Mouse (Mus musculus) forebrain, embryonic 12.5 days (tissue): ENCODE results near the gene Pgap3. TPM values are rescaled to one million over a fixed set of nuclear protein-coding genes. Genes with fewer than 3 reads are reported as not detected.

Source experiments
- ATAC-seq: fragments of 200-750 bp; cut with Nextera tagmentation; 2 replicates; pipeline ENCODE4 v1.8.0; 2017; ENCODE audit warnings: moderate TSS enrichment; ENCODE audit not compliant: low FRiP score
- H3K27ac ChIP-seq: fragments of 300-500 bp; sonication (generic); 2 replicates; pipeline ENCODE4 v1.5.1; 2016; ENCODE audit warnings: mild to moderate bottlenecking
- H3K27me3 ChIP-seq: fragments of 300-500 bp; sonication (generic); 2 replicates; pipeline ENCODE4 v1.6.1; 2016; ENCODE audit warnings: mild to moderate bottlenecking
- H3K36me3 ChIP-seq: fragments of 300-500 bp; sonication (generic); replicated peaks from 2 replicates; pipeline ENCODE4 v1.6.1; 2016; ENCODE audit warnings: mild to moderate bottlenecking
- H3K4me1 ChIP-seq: fragments of 300-500 bp; sonication (generic); 2 replicates; pipeline ENCODE4 v1.6.1; 2016
- H3K4me2 ChIP-seq: fragments of 300-500 bp; sonication (generic); 2 replicates; pipeline ENCODE4 v1.6.1; 2016; ENCODE audit warnings: mild to moderate bottlenecking, moderate library complexity
- H3K4me3 ChIP-seq: fragments of 300-500 bp; sonication (generic); replicated peaks from 2 replicates; pipeline ENCODE4 v1.5.1; 2016; ENCODE audit warnings: mild to moderate bottlenecking
- H3K9ac ChIP-seq: fragments of 300-500 bp; sonication (generic); 2 replicates; pipeline ENCODE4 v1.6.1; 2016; ENCODE audit warnings: mild to moderate bottlenecking
- H3K9me3 ChIP-seq: fragments of 300-500 bp; sonication (generic); 2 replicates; pipeline ENCODE4 v1.6.1; 2016
- WGBS: fragments of 180-500 bp; shearing (Covaris S2); methylation state at CpG from one replicate; pipeline ENCODE4 v1.1.7; 2016; 5-methylcytosine and 5-hydroxymethylcytosine counted together
- polyA plus RNA-seq: library from polyadenylated mRNA; unstranded; fragments of >200 nt; fragmentation: Nextera tagmentation; extraction: Ambion mirVana; gene quantifications from 2 replicates; pipeline ENCODE4 v1.2.1, GENCODE M21; 2016

Pgap3 gene
- polyA plus RNA-seq, 1 experiment from 2014 or later, result 8.3 TPM

DNA sequence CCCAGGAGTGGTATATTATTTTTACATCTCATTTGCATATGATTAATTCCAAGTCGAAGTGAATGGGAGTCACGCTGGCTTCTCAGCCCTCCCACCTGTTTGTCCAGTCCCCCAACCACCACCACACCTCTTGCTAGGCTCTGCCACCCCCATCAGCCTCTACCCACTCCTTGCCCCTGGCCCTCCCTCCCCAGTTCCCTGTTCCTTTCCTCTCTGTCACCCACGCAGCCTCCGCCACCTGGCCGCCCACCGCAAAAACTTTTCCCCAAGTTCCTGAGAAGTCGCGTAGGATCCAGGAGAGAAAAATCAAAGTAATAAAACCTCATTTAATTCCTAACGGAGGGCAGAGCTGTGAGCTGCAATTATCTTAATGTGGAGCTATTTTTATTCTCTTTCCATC is 54.1 kb downstream of the Pgap3 start:
- H3K4me3 ChIP-seq, result no peak overlapping the region
- 7% methylated on average over 9 of the region's 9 CpGs for WGBS
- H3K27ac ChIP-seq, result no peak overlapping the region
- no peak for ATAC-seq
- H3K9ac ChIP-seq, result 0 out of 2 replicates have a peak overlapping the region, but pooled peaks have one; percentile 17
- H3K36me3 ChIP-seq, result no peaks in the 10 kb centered on the region
- no peak overlapping the region for H3K4me2 ChIP-seq
- peaks cover 32% of the 10 kb centered on the region for H3K4me1 ChIP-seq
- peaks cover 86% of the 10 kb centered on the region for H3K27me3 ChIP-seq
- H3K9me3 ChIP-seq, result no peaks in the 10 kb centered on the region

DNA sequence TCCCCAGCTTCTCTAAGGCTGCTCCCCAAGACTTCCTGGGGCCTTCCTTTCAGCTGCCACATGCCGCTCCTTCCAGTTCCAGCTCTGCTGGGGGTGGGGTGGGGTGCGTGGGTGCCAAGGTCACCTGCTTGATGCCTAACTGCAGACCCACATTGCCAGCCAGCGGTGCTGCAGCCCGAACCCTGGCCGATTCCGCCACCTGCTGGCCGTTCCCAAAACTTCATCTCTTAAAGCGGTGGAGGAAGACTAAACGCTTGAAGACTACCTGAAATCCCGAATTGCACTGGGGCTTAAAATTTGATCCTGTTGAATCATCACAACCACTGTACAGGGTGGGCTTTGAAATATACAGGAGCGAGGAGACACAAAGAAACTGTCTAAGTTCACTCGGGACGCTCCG is 55.0 kb downstream of the Pgap3 start:
- no peak overlapping the region; the same call in 1 of the 2 replicates for H3K4me3 ChIP-seq
- peak overlapping the region; percentile 41 for H3K4me2 ChIP-seq
- H3K27me3 ChIP-seq, result peaks cover 85% of the 10 kb centered on the region
- peaks cover 33% of the 10 kb centered on the region for H3K4me1 ChIP-seq
- 3% methylated on average over 14 of the region's 14 CpGs for WGBS
- no peak overlapping the region for H3K9ac ChIP-seq
- H3K27ac ChIP-seq, result no peak overlapping the region
- H3K36me3 ChIP-seq, result no peaks in the 10 kb centered on the region
- ATAC-seq, result no peak
- H3K9me3 ChIP-seq, result no peaks in the 10 kb centered on the region

DNA sequence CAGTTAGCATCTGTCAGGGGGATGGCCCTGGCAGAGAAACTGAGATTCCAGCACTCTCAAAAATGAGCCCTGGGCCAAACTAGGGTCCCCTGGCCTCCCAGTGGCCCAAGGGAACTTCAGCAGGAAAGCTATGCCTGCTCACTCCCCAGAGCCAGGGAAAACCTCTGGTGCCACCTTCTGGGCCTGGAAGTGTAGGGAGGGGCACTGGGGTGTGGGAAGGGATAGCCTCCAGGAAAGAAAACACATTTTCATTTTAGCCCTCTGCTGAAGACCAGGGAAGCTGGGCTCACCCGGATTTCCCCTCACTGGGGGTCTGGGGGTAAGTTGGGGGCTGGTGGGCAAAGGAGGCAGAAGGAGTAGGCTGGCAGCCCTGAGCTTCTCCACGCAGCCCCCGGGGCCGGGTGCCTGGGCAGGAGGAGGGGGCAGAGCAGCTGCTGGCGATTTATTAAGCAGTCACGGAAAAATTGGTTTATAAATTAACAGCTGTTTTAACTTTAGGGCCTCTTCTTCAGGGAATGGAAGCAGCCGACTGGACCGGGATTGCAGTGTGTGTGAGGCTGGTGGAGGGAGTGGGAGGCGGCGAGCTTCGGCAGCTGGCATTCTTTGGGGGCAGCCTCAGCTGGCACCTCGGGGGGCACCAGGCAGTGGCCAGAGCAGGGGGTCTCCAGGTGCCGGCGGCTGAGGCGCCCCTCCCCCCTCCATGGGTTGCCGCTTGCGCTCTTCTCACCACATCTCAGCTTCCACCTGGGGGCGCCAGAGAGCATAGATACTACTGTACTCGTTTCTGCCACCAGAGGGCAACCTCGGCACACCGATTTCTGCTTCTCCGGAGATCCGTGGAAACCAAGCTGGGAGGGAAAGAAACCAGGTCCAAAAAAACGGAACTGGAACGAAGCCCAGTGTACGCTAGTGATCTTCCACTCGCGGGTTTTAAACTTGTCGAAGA is 58.0 kb downstream of the Pgap3 start:
- Histone ChIP-seq H3K4me1 (peaks cover 37% of the 10 kb centered on the region), H3K27ac (no peak overlapping the region), H3K4me3 (peak overlapping the region; percentile 26), H3K36me3 (no peaks in the 10 kb centered on the region), H3K27me3 (peaks cover 85% of the 10 kb centered on the region), H3K9me3 (no peaks in the 10 kb centered on the region), H3K4me2 (peak overlapping the region; percentile 48), H3K9ac (no peak overlapping the region)
- peak; percentile 72; the same call in 1 of the 2 replicates for ATAC-seq
- 3% methylated on average over 29 of the region's 29 CpGs for WGBS

DNA sequence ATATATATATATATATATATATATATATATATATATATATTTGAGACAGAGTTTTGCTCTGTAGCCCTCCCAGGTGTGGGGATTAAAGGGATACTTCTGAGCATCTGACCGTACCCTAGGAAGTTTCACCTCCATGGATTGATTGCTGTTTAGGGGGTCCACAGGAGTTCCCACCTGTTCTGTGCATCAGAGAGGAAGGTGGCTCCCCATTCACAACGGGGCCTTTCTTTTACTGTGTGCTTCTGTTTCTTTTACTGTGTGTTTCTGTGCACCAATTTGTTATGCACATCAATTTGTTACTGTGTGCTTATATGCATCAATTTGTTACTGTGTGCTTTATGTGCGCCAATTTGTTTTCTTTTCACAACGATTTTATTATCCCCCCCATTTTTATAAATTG is 59.1 kb downstream of the Pgap3 start:
- H3K36me3 ChIP-seq, result no peaks in the 10 kb centered on the region
- no peak overlapping the region for H3K27ac ChIP-seq
- H3K4me3 ChIP-seq, result no peak overlapping the region
- H3K4me1 ChIP-seq, result peaks cover 36% of the 10 kb centered on the region
- WGBS, result 52% methylated on average over 4 of the region's 4 CpGs
- peaks cover 85% of the 10 kb centered on the region for H3K27me3 ChIP-seq
- no peaks in the 10 kb centered on the region for H3K9me3 ChIP-seq
- H3K9ac ChIP-seq, result no peak overlapping the region
- H3K4me2 ChIP-seq, result no peak overlapping the region
- no peak for ATAC-seq

DNA sequence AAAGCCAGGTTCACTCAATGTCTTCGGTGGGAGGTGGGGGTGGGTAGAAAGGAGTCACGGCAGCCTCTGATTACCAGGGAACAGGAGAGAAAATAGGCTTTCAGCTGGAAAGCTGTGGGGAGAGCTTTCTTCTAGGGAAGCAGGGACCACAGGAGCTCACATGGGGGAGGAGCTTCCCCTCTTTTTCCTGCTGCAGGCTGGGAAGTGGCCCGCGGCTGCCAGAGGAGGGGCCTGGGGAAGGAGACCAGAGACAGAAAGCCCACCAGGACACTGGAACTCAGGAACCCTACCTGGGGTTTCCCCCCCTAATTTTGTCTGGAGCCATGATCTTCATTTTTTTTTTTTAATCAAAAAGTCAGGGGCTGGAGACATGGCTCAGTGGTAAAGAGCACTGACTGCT is 59.7 kb downstream of the Pgap3 start:
- no peaks in the 10 kb centered on the region for H3K36me3 ChIP-seq
- H3K4me2 ChIP-seq, result no peak overlapping the region
- H3K9ac ChIP-seq, result no peak overlapping the region
- 12% methylated on average over 4 of the region's 4 CpGs for WGBS
- no peak overlapping the region for H3K4me3 ChIP-seq
- peaks cover 35% of the 10 kb centered on the region for H3K4me1 ChIP-seq
- no peaks in the 10 kb centered on the region for H3K9me3 ChIP-seq
- ATAC-seq, result no peak
- peaks cover 85% of the 10 kb centered on the region for H3K27me3 ChIP-seq
- no peak overlapping the region for H3K27ac ChIP-seq

DNA sequence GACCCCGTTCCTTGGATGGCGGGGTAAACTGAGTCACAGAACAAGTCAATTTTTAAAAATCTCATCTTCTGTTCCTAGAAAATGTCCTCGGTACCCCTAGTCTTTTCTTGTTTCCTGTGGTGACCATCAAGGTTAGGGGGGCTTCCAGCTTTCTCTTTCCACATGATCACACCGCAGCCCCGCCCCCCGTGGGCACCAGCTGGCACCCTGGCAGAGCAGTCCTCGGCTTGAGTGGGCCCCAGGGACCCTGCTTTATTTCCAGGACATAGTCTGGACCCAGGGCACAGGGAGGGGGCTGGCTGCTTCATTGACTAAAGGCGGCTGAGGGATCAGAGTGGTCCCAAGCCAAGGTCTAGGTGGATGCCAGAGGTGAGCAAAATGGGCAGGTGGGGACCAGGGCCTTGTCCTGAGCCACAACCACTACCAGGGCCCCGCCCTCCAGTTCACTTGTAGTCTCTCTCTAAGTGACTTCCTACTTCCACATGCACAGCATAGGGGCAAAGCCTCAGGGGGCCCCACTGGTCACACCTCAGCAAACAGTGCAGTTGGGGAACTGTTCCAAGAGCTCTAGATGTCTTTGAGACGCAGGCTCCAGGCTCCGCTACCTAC is 60.5 kb downstream of the Pgap3 start:
- Histone ChIP-seq H3K4me1 (peaks cover 37% of the 10 kb centered on the region), H3K4me2 (peak overlapping the region; percentile 94), H3K4me3 (peak overlapping the region; percentile 47)

DNA sequence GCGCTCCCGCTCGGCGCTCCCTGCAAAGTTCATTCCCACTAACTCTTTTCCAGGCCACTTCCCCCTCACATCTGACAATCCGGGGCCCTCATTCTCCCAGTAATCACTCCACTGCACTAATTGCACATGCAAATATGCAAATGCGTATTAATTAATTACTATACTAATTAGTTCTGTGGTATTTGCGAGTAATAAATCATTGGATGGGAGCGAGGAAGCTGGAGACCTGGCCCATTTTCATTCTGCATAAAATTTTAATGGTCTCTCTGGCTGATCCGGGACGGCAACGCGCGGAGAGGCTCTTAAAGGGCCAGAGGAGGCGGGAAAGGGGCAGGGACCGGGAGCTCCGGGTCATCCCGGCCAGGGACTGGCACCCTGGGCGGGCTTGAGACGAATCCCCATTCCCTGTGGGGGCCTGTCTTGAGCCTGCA is 61.2 kb downstream of the Pgap3 start:
- Histone ChIP-seq H3K9ac (peak overlapping the region; percentile 72), H3K4me2 (peak overlapping the region; percentile 94), H3K9me3 (no peaks in the 10 kb centered on the region), H3K4me3 (peak overlapping the region; percentile 47), H3K36me3 (no peaks in the 10 kb centered on the region), H3K27me3 (peaks cover 91% of the 10 kb centered on the region), H3K4me1 (peaks cover 44% of the 10 kb centered on the region), H3K27ac (peak overlapping the region; percentile 90)
- WGBS, result under 1% methylated on average over 19 of the region's 19 CpGs
- no peak for ATAC-seq

More for the DNA sequence above, 60.5 kb downstream of the Pgap3 start:
- H3K36me3 ChIP-seq, result no peaks in the 10 kb centered on the region
- WGBS, result 3% methylated on average over 9 of the region's 11 CpGs
- ATAC-seq, result no peak
- no peaks in the 10 kb centered on the region for H3K9me3 ChIP-seq
- H3K27me3 ChIP-seq, result peaks cover 87% of the 10 kb centered on the region
- H3K9ac ChIP-seq, result peak overlapping the region; percentile 72; the same call in 1 of the 2 replicates
- peak overlapping the region; percentile 90 for H3K27ac ChIP-seq

Other genes with a start within 250 kb of the Pgap3 start
- 68.7 and 79.9 TPM in 2 replicates for gene Med1, start 207.2 kb downstream of the Pgap3 start, polyA plus RNA-seq
- 17.9 and 20.0 TPM in 2 replicates for gene Cdk12, start 197.4 kb downstream of the Pgap3 start, polyA plus RNA-seq
- 19.9 and 20.5 TPM in 2 replicates for gene Neurod2, start 70.8 kb downstream of the Pgap3 start, polyA plus RNA-seq
- gene Ppp1r1b, start 52.1 kb downstream of the Pgap3 start, polyA plus RNA-seq, result 3.0 and 3.1 TPM in 2 replicates
- gene Stard3, start 42.1 kb downstream of the Pgap3 start, polyA plus RNA-seq, result 42.0 and 42.5 TPM in 2 replicates
- gene Tcap, start 16.7 kb downstream of the Pgap3 start, polyA plus RNA-seq, result 0.20 and 0.36 TPM in 2 replicates
- gene Pnmt, start 14.0 kb downstream of the Pgap3 start, polyA plus RNA-seq, result 0.17 TPM in 1 of 2 replicates, not detected in the other
- 16.4 and 17.8 TPM in 2 replicates for gene Erbb2, start 12.0 kb upstream of the Pgap3 start, polyA plus RNA-seq
- 142 and 154 TPM in 2 replicates for gene Mien1, start 38.5 kb upstream of the Pgap3 start, polyA plus RNA-seq
- 1.1 and 1.6 TPM in 2 replicates for gene Grb7, start 45.9 kb upstream of the Pgap3 start, polyA plus RNA-seq
- gene Ikzf3, start 145.5 kb upstream of the Pgap3 start, polyA plus RNA-seq, result 0.04 TPM in 1 of 2 replicates, not detected in the other
- 0.17 TPM in 1 of 2 replicates, not detected in the other for gene Zpbp2, start 150.6 kb upstream of the Pgap3 start, polyA plus RNA-seq
- gene Ormdl3, start 186.9 kb upstream of the Pgap3 start, polyA plus RNA-seq, result 67.3 and 67.4 TPM in 2 replicates
- gene Lrrc3c, start 197.8 kb upstream of the Pgap3 start, polyA plus RNA-seq, result not detected in 2 replicates
- gene Gm12355, start 225.2 kb upstream of the Pgap3 start, polyA plus RNA-seq, result 1.2 and 1.4 TPM in 2 replicates
- gene Gsdma3, start 225.9 kb upstream of the Pgap3 start, polyA plus RNA-seq, result not detected in 2 replicates
- gene Gsdma2, start 246.3 kb upstream of the Pgap3 start, polyA plus RNA-seq, result not detected in 2 replicates